10 mouse cellular contexts compared by ENCODE assay signal in genomic region chr14:25713443-25713842, GRCm38 (mm10). TPM values are rescaled to one million over a fixed set of nuclear protein-coding genes. Genes with fewer than 3 reads are reported as not detected.
DNase-seq lines count a peak whose midpoint lies in the region; ATAC-seq and TF ChIP-seq lines count a peak whose summit lies in the region.
"Had no signal": no experiment of that assay in that cellular context is flagged by ENCODE, and none has a peak within 500 bp of the region (broad histone marks: within the 10 kb centered on the region; RNA-seq: fewer than 3 reads in every experiment).

No protein-coding gene starts in this region.

- no peak overlapping the region for H3K27ac ChIP-seq in heart, adult 2 months
- no peak overlapping the region for H3K27ac ChIP-seq in midbrain, embryonic 15.5 days
- H3K27ac ChIP-seq in midbrain, embryonic 16.5 days (ENCODE audit: low read length) = no peak overlapping the region
- no peak overlapping the region for H3K27ac ChIP-seq in intestine, embryonic 16.5 days (ENCODE audit: low read length)
- H3K27ac ChIP-seq: neural tube, embryonic 12.5 days had no signal

- H3K9me3 ChIP-seq in midbrain, embryonic 15.5 days = no peaks in the 10 kb centered on the region
- no peaks in the 10 kb centered on the region for H3K9me3 ChIP-seq in midbrain, embryonic 16.5 days (replicated peaks; ENCODE audit: control insufficient read depth, low read length, poor library complexity, severe bottlenecking)
- H3K9me3 ChIP-seq in intestine, embryonic 16.5 days (ENCODE audit: control insufficient read depth, low read length) = no peaks in the 10 kb centered on the region
- H3K9me3 ChIP-seq: neural tube, embryonic 12.5 days had no signal

- WGBS in heart, adult 2 months = 50% methylated on average over 4 of the region's 4 CpGs
- WGBS in midbrain, embryonic 15.5 days = 12% methylated on average over 4 of the region's 4 CpGs
- WGBS in midbrain, embryonic 16.5 days = 18% methylated on average over 4 of the region's 4 CpGs
- 36% methylated on average over 4 of the region's 4 CpGs for WGBS in intestine, embryonic 16.5 days

- H3K36me3 ChIP-seq in heart, adult 2 months (ENCODE audit: control insufficient read depth, insufficient read depth, low read length) = no peaks in the 10 kb centered on the region
- H3K36me3 ChIP-seq in midbrain, embryonic 15.5 days (replicated peaks) = no peaks in the 10 kb centered on the region
- no peaks in the 10 kb centered on the region for H3K36me3 ChIP-seq in midbrain, embryonic 16.5 days (ENCODE audit: control insufficient read depth, insufficient read depth, low read length)
- no peaks in the 10 kb centered on the region; the same call in 1 of the 2 replicates for H3K36me3 ChIP-seq in splenic B cell, adult 2 months (ENCODE audit: control insufficient read depth, insufficient read depth, low read length, poor library complexity, severe bottlenecking)
- no peaks in the 10 kb centered on the region; the same call in 1 of the 2 replicates for H3K36me3 ChIP-seq in intestine, embryonic 16.5 days (ENCODE audit: control insufficient read depth, insufficient read depth, low read length)

- intact Hi-C loops in heart, adult 2 months (cut with DNase I) = no loop called here

- no peak for TF ChIP-seq POLR2A in heart, adult 2 months (IDR thresholded peaks at IDR 0.05; ENCODE audit: insufficient read depth, low read depth, low read length)

- H3K4me1 ChIP-seq in heart, adult 2 months (ENCODE audit: control insufficient read depth, insufficient read depth, low read length) = peaks cover 15% of the 10 kb centered on the region
- H3K4me1 ChIP-seq in midbrain, embryonic 15.5 days = no peaks in the 10 kb centered on the region; the same call in 1 of the 2 replicates
- H3K4me1 ChIP-seq in midbrain, embryonic 16.5 days (ENCODE audit: control insufficient read depth, insufficient read depth, low read length) = no peaks in the 10 kb centered on the region
- H3K4me1 ChIP-seq in intestine, embryonic 16.5 days (ENCODE audit: control insufficient read depth, insufficient read depth, low read length) = peaks cover 50% of the 10 kb centered on the region

- H3K9ac ChIP-seq in heart, adult 2 months (ENCODE audit: low read depth, low read length) = no peak overlapping the region
- no peak overlapping the region for H3K9ac ChIP-seq in midbrain, embryonic 15.5 days
- H3K9ac ChIP-seq in midbrain, embryonic 16.5 days (ENCODE audit: low read depth, low read length) = no peak overlapping the region
- H3K9ac ChIP-seq in intestine, embryonic 16.5 days (ENCODE audit: low read depth, low read length) = no peak overlapping the region
- H3K9ac ChIP-seq: neural tube, embryonic 12.5 days had no signal

- no peaks in the 10 kb centered on the region for H3K79me2 ChIP-seq in heart, adult 2 months (replicated peaks; ENCODE audit: control insufficient read depth, insufficient read depth, low read length)

- no peak for TF ChIP-seq EP300 in heart, adult 2 months (IDR thresholded peaks at IDR 0.05; ENCODE audit: insufficient read depth, low read depth, low read length)

- no peak overlapping the region for H3K4me2 ChIP-seq in midbrain, embryonic 15.5 days
- H3K4me2 ChIP-seq in midbrain, embryonic 16.5 days (ENCODE audit: low read length) = no peak overlapping the region
- no peak overlapping the region for H3K4me2 ChIP-seq in intestine, embryonic 16.5 days (ENCODE audit: low read depth, low read length)
- H3K4me2 ChIP-seq: neural tube, embryonic 12.5 days had no signal

- H3K4me3 ChIP-seq in heart, adult 2 months = no peak overlapping the region
- no peak overlapping the region for H3K4me3 ChIP-seq in midbrain, embryonic 15.5 days
- no peak overlapping the region for H3K4me3 ChIP-seq in midbrain, embryonic 16.5 days (ENCODE audit: low read depth, low read length)
- H3K4me3 ChIP-seq in intestine, embryonic 16.5 days (ENCODE audit: low read length) = no peak overlapping the region
- H3K4me3 ChIP-seq: neural tube, embryonic 12.5 days had no signal

- peak; percentile 74 for ATAC-seq in midbrain, embryonic 15.5 days (replicated peaks)
- ATAC-seq in midbrain, embryonic 16.5 days = no peak
- no peak for ATAC-seq in intestine, embryonic 16.5 days
- ATAC-seq: activated CD4-positive, CD25-positive, alpha-beta regulatory T cell, adult 4 months had no signal

- peak; percentile 64 for TF ChIP-seq CTCF in heart, adult 2 months (IDR thresholded peaks at IDR 0.05)

- H3K27me3 ChIP-seq in heart, adult 2 months (ENCODE audit: control insufficient read depth, insufficient read depth, low read length) = no peaks in the 10 kb centered on the region
- no peaks in the 10 kb centered on the region for H3K27me3 ChIP-seq in midbrain, embryonic 15.5 days (replicated peaks)
- no peaks in the 10 kb centered on the region for H3K27me3 ChIP-seq in midbrain, embryonic 16.5 days (ENCODE audit: control insufficient read depth, insufficient read depth, low read depth, low read length)
- H3K27me3 ChIP-seq in splenic B cell, adult 2 months (ENCODE audit: control insufficient read depth, insufficient read depth, low read length, poor library complexity, severe bottlenecking) = no peaks in the 10 kb centered on the region
- H3K27me3 ChIP-seq in intestine, embryonic 16.5 days (replicated peaks; ENCODE audit: control insufficient read depth, insufficient read depth, low read length) = no peaks in the 10 kb centered on the region
- H3K27me3 ChIP-seq: neural tube, embryonic 12.5 days had no signal

- DNase-seq in heart, adult 2 months = no peak
- DNase-seq in heart, postnatal 4 days = no peak
- peak; percentile 27 for DNase-seq in embryo, embryonic 9.5 days (ENCODE audit: extremely low spot score)
- peak; percentile 43 for DNase-seq in splenic B cell, adult 2 months (ENCODE audit: low read depth, low spot score)
- DNase-seq in gastrocnemius, postnatal 10 days = no peak

RNA-seq across cellular contexts. Expression of gene Ppif, which starts 19.5 kb away (rescaled TPM):
- total RNA-seq in heart, adult 2 months (2021) = 100 to 1,000 TPM; 244 to 288 TPM
- polyA plus RNA-seq in heart, adult 2 months (2012; rRNA removed) = 487 and 529 TPM in 2 replicates
- total RNA-seq in heart, postnatal 4 days (2021) = 100 to 1,000 TPM; 188 to 208 TPM
- polyA plus RNA-seq in midbrain, embryonic 15.5 days (2015; fragmentation: Nextera tagmentation; extraction: Ambion mirVana) = 30.6 and 32.0 TPM in 2 replicates
- 29.6 and 40.3 TPM in 2 replicates for polyA plus RNA-seq in midbrain, embryonic 16.5 days (2015; fragmentation: Nextera tagmentation; extraction: Ambion mirVana)
- polyA plus RNA-seq in intestine, embryonic 16.5 days (2015; fragmentation: Nextera tagmentation; extraction: Ambion mirVana) = 125 and 134 TPM in 2 replicates
- total RNA-seq in gastrocnemius, postnatal 10 days (2021) = 10 to 100 TPM; 35.7 to 39.2 TPM

RNA-seq across cellular contexts. Expression of gene Zcchc24, which starts 55.4 kb away (rescaled TPM):
- total RNA-seq in heart, adult 2 months (2021) = 10 to 100 TPM; 33.5 TPM
- 27.3 and 39.4 TPM in 2 replicates for polyA plus RNA-seq in heart, adult 2 months (2012; rRNA removed)
- total RNA-seq in heart, postnatal 4 days (2021) = 10 to 100 TPM; 48.6 to 52.2 TPM
- polyA plus RNA-seq in midbrain, embryonic 15.5 days (2015; fragmentation: Nextera tagmentation; extraction: Ambion mirVana) = 12.3 and 14.2 TPM in 2 replicates
- polyA plus RNA-seq in midbrain, embryonic 16.5 days (2015; fragmentation: Nextera tagmentation; extraction: Ambion mirVana) = 11.0 and 12.2 TPM in 2 replicates
- polyA plus RNA-seq in intestine, embryonic 16.5 days (2015; fragmentation: Nextera tagmentation; extraction: Ambion mirVana) = 9.1 and 10.0 TPM in 2 replicates
- 10 to 100 TPM; 65.9 to 66.6 TPM for total RNA-seq in gastrocnemius, postnatal 10 days (2021)

Comparison
In these comparisons a context has a peak if more than half of its experiments do, and no peak if none do; other contexts are left out.
1. DNase-seq: peak in embryo, embryonic 9.5 days (single experiment) and splenic B cell, adult 2 months (single experiment); none in heart, adult 2 months (0 of 2), heart, postnatal 4 days (single experiment) and gastrocnemius, postnatal 10 days (single experiment).